Mouse (Mus musculus) thymus, adult 2 months (tissue): Measurements from ENCODE around the gene Gas2. TPM values are rescaled to one million over a fixed set of nuclear protein-coding genes. Genes with fewer than 3 reads are reported as not detected.

ENCODE experiments used
- DNase-seq: peaks from one replicate; pipeline ENCODE4 v3.0.0; 2021
- H3K27ac ChIP-seq: fragments of 200-500 bp; 2 replicates; pipeline ENCODE4 v1.5.1; 2012; ENCODE audit warnings: low read length, control low read depth; ENCODE audit not compliant: control insufficient read depth, insufficient read depth
- H3K27me3 ChIP-seq: fragments of 200-500 bp; 2 replicates; pipeline ENCODE4 v1.6.1; 2012; ENCODE audit warnings: mild to moderate bottlenecking, low read length, moderate library complexity, mixed read lengths; ENCODE audit not compliant: control insufficient read depth, insufficient read depth
- H3K36me3 ChIP-seq: fragments of 200-500 bp; 2 replicates; pipeline ENCODE4 v1.6.1; 2012; ENCODE audit warnings: mild to moderate bottlenecking, low read length, moderate library complexity; ENCODE audit not compliant: control insufficient read depth, insufficient read depth
- H3K4me1 ChIP-seq: fragments of 200-500 bp; replicated peaks from 2 replicates; pipeline ENCODE4 v1.6.1; 2012; ENCODE audit warnings: low read length; ENCODE audit not compliant: control insufficient read depth, insufficient read depth
- H3K4me3 ChIP-seq: fragments of 200-500 bp; 2 replicates; pipeline ENCODE4 v1.5.1; 2012; ENCODE audit warnings: mild to moderate bottlenecking, low read length, control low read depth, moderate library complexity; ENCODE audit not compliant: control insufficient read depth, insufficient read depth
- CTCF ChIP-seq: fragments of 200-500 bp; IDR thresholded peaks from 2 replicates; pipeline ENCODE4 v1.5.1; 2012; ENCODE audit warnings: mild to moderate bottlenecking, control low read depth, low read length, moderate library complexity, borderline replicate concordance; ENCODE audit not compliant: control insufficient read depth, poor library complexity, insufficient read depth; ENCODE audit errors: extremely low read depth
- POLR2A ChIP-seq: fragments of 200-500 bp; IDR thresholded peaks from 2 replicates; pipeline ENCODE4 v1.6.1; 2012; ENCODE audit warnings: mild to moderate bottlenecking, low read length, control low read depth, moderate library complexity; ENCODE audit not compliant: control insufficient read depth, poor library complexity, insufficient read depth; ENCODE audit errors: extremely low read depth
- WGBS: fragments of 180-500 bp; shearing (Covaris S2); methylation state at CpG from one replicate; pipeline ENCODE4 v1.1.7; 2018; 5-methylcytosine and 5-hydroxymethylcytosine counted together
- polyA plus RNA-seq: library from polyadenylated mRNA; depleted of rRNA; stranded (reverse); fragments of >200 nt; gene quantifications from 2 replicates; pipeline ENCODE4 v1.2.3, GENCODE M21; 2012

Gene Gas2
- polyA plus RNA-seq, 1 experiment: 2.4 TPM

- DNase-seq: no peak
- Histone ChIP-seq H3K4me1 (no peaks in the 10 kb centered on the region), H3K36me3 (no peaks in the 10 kb centered on the region), H3K27me3 (no peaks in the 10 kb centered on the region), H3K4me3 (no peak overlapping the region), H3K27ac (no peak overlapping the region)
- TF ChIP-seq POLR2A: no peak
- no peak for TF ChIP-seq CTCF
- WGBS: 82% methylated on average over 10 of the region's 10 CpGs
Observed at GRCm38 (mm10) chr7:51928761-51929519, 67.1 kb downstream of the Gas2 start.

- Histone ChIP-seq H3K27me3 (no peaks in the 10 kb centered on the region), H3K4me3 (no peak overlapping the region), H3K27ac (no peak overlapping the region), H3K36me3 (no peaks in the 10 kb centered on the region), H3K4me1 (no peaks in the 10 kb centered on the region)
- TF ChIP-seq POLR2A: no peak
- no peak for TF ChIP-seq CTCF
- no peak for DNase-seq
- WGBS: 92% methylated on average over 4 of the region's 4 CpGs
Observed at GRCm38 (mm10) chr7:51931217-51931616, 69.4 kb downstream of the Gas2 start.

- Histone ChIP-seq H3K4me3 (no peak overlapping the region), H3K27me3 (no peaks in the 10 kb centered on the region), H3K4me1 (no peaks in the 10 kb centered on the region), H3K36me3 (no peaks in the 10 kb centered on the region), H3K27ac (no peak overlapping the region)
- TF ChIP-seq CTCF: no peak
- TF ChIP-seq POLR2A: no peak
- WGBS: 87% methylated on average over 1 of the region's 1 CpGs
- no peak for DNase-seq
Observed at GRCm38 (mm10) chr7:51937337-51937736, 75.5 kb downstream of the Gas2 start.

GRCm38 (mm10) chr7:51940461-51940860 lies 78.6 kb downstream of the Gas2 start:
- Histone ChIP-seq H3K4me3 (no peak overlapping the region), H3K27ac (no peak overlapping the region), H3K27me3 (no peaks in the 10 kb centered on the region), H3K36me3 (no peaks in the 10 kb centered on the region), H3K4me1 (no peaks in the 10 kb centered on the region)
- DNase-seq: no peak
- TF ChIP-seq CTCF (no peak), POLR2A (no peak)
- WGBS: 95% methylated on average over 2 of the region's 2 CpGs

- no peak for DNase-seq
- 71% methylated on average over 9 of the region's 9 CpGs for WGBS
- Histone ChIP-seq H3K27me3 (no peaks in the 10 kb centered on the region), H3K4me1 (no peaks in the 10 kb centered on the region), H3K27ac (no peak overlapping the region), H3K4me3 (no peak overlapping the region), H3K36me3 (no peaks in the 10 kb centered on the region)
- TF ChIP-seq CTCF (no peak), POLR2A (no peak)
Observed at GRCm38 (mm10) chr7:51955424-51956041, 93.7 kb downstream of the Gas2 start.

GRCm38 (mm10) chr7:51957766-51958165 lies 96.0 kb downstream of the Gas2 start:
- no peak for DNase-seq
- TF ChIP-seq POLR2A (no peak), CTCF (no peak)
- Histone ChIP-seq H3K27ac (no peak overlapping the region), H3K4me3 (no peak overlapping the region), H3K4me1 (no peaks in the 10 kb centered on the region), H3K27me3 (no peaks in the 10 kb centered on the region), H3K36me3 (no peaks in the 10 kb centered on the region)

- H3K4me3 ChIP-seq: no peak overlapping the region
- TF ChIP-seq CTCF: no peak
- no peaks in the 10 kb centered on the region for H3K36me3 ChIP-seq
- no peaks in the 10 kb centered on the region for H3K4me1 ChIP-seq
- WGBS: 86% methylated on average over 6 of the region's 6 CpGs
- no peaks in the 10 kb centered on the region for H3K27me3 ChIP-seq
- no peak overlapping the region for H3K27ac ChIP-seq
- no peak for DNase-seq
Observed at GRCm38 (mm10) chr7:51960698-51961374, 99.0 kb downstream of the Gas2 start.
